Mouse (Mus musculus) CD8-positive naive resting alpha-beta T cell, adult 2 months (primary cell): ENCODE measurements around the gene Ampd2.
A peak's percentile ranks its signal among the peaks of the same experiment; 100 is the strongest.

Experiments
- DNase-seq, 2 experiments: peaks; one replicate each; pipeline ENCODE4 v3.0.0; 2022; ENCODE audit warnings: low read depth in 2 of 2, low spot score in 2 of 2

Ampd2 gene

DNA sequence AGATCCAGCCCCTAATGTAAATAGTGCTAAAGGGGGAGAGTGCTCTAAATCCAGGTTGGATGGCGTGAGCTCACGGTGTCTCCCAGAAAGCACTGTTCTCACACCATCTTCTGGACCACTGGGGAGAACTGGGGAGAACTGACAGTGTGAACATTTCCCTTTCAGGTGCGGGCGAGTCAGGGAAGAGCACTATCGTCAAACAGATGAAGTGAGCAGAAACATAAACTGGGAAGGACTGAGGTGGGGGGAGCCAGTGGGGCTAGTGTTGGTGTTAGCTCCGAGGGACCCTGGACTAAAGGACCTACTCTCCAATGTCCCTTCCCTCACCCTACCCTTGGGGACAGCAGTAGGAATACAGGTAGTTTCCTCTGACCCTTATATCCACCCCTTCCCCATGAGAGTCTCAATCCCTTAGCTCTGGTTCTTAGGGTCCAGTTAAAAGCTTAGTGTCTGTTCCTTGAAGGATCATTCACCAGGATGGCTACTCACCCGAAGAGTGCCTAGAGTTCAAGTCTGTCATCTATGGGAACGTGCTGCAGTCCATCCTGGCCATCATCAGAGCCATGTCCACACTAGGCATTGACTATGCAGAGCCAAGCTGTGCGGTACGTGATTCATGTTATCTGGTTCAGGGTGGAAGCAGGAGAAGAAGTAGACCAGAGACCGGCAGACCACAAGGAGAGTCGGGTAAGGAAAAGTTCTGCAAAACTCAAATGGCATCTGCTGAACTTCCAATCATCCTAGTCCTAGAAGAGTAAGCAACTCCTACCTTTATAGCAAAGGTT is 8.7 kb upstream of the Ampd2 start:
- no peak for DNase-seq

DNA sequence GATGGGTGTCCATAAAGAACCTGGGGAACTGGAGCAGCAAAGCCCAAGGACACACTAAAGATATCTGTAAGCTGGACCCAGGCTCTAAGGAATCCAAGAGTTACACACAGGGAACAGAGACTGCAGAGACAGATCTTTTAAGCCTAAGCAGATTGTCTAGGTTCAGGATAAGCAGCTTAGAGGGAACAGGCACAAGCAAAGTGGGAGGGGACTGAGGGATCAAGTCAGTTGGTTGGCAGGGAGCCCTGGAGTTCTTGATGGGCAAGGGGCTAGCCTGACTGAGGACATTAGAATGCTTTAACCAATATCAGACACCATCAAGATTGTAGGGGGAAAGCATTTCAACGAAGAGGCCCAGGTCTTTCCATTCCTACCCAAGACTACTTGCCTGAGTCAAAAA is 7.7 kb upstream of the Ampd2 start:
- no peak for DNase-seq

DNA sequence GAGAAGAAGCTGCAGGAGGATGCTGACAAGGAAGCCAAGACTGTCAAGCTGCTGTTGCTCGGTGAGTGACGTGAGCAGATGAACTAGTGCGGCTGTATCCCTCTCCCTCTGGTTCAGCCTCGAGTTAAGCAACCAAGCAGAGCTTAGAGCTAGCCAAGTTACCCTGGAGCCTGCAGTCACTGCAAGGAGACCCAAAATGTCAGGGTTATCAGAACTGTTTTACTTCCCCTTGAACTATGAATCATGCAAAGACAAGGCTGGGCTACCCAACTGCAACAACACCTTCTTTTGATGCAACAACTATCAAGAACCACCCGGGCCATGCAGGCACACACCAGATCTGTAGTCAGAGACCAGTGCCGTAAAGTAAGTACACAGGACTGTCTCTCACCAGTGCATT is 6.9 kb upstream of the Ampd2 start:
- DNase-seq: no peak

DNA sequence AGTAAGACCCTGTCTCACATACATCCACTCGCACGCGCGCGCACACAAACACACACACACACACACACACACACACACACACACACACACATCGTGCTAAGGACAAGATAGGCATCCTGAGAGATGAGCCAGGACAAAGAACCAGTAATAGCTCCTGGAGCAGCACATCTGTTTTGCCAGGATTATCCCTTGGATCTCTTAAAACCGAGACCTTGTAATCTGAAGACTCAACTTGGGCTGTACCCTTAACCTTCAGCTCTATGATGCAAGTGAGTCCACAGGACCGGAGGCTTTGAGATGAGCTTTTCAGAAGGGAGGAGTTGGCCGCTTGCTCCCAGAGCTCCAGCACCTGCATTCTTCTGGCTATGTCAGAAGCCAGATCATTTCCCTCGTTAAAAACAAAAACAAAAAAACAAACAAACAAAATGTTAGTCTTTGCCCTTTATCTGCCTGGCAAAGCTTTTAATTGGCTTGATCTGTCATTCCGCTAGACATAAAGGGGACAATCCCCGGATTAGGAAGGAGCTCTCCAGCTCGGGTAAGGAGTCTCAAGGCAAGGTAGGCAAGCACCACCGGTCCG is 6.2 kb upstream of the Ampd2 start, which contains the start of gene Gnat2:
Gene Gnat2 (plus strand): TSS at position 254 of the 580 bp plus-strand sequence.
- no peak for DNase-seq

DNA sequence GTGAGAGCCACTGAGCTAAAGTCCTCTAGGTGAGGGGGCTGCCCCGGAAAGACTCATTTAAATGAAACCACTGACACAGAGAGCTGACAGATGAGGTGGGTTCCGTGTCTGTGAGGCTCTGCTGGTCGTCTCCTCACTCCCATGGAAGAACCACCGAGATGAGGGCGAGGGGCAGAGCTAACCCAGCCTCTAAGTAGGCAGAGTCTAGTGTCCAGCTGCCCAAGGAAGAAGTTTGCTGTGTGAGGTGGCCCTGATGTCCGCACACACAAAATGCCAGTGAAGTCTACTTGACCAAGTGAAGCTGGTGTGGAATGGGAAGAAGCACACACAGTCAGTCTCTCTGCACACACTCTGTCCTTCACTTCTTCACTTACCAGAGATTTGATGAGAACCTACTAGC is 5.6 kb upstream of the Ampd2 start:
- no peak for DNase-seq

DNA sequence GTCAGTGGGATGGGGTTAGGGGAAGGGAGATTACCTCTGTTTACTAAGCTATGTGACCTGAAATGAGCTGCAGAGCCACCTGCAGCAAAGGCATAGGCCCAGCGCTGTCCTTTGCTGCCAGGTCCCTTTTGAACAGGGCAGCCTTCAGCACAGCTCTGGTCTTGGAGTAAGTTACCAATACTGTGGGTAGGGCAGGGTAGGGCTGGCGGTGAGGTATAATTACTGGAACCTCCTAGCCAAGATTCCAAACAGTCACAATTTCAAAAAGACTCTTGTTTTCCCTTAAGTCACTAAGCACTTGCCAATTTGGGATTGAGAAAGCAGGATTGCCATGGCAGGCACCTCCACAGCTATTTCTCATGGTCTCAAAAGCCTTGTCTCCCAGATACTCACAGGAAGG is 4.1 kb upstream of the Ampd2 start:
- no peak for DNase-seq

DNA sequence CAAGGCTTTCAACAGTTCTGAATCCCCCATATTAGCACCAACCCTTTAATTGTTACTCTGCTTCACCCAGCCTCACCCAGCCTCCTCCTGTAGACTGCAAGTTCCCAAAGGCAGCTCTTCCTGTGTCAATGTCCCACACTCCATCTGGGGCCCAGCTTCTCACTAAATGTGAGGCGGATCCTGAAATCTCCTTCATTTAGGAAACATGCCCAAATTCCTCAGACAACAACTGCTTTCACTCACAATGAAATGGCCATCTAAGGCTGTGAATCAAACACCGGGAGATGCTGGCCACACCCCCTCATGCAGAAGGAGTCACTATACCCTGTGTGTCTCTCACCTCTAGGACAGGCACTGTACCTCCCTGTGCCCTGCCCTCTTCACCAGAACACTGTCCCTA is 3.5 kb upstream of the Ampd2 start:
- no peak for DNase-seq

DNA sequence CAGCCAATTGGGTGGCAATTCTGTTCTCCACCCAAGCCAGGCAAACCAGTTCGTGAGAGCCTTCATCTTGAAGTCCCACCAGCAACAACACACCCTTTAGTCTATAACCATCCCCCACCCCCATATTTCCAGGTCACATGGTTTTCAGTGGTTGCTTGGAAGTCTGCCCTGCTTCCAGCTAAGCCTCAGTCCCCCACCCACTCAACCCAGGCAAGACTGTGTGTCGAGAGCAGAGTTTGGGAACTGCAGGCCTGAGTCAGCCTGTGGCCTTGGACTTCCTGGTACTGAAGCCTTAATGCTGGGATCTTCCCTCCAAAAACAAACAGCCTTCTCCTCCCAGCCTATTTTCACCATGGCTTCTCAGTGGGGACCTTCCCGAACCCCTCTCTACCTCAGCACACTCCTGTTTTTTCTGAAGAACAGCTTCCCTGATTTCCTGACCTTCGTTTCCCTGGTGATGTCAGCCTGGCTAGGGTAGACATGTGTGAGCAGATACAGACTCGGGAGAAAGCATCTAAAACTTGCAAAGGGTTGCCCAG is 2.5 kb upstream of the Ampd2 start:
- DNase-seq: no peak

DNA sequence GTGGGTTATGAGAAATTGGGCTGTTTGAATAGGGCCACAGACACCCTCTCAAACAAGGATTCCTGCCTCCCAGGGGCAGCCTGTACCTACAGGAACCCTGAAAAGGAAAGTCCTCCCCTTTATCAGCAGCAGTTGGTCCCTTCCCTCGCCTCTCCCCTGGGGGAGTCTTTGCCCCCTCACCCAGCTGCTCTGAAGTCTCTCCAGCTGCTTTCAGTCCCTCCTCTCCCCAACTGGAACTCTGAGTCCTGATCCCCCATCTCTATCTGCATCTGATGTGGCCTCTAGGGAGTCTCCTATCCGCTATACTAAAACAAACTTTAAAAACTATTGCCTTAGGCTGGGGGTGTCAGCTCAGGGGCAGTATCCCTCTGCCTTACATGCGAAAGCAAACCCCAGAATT is 878 bp upstream of the Ampd2 start:
- DNase-seq: no peak

DNA sequence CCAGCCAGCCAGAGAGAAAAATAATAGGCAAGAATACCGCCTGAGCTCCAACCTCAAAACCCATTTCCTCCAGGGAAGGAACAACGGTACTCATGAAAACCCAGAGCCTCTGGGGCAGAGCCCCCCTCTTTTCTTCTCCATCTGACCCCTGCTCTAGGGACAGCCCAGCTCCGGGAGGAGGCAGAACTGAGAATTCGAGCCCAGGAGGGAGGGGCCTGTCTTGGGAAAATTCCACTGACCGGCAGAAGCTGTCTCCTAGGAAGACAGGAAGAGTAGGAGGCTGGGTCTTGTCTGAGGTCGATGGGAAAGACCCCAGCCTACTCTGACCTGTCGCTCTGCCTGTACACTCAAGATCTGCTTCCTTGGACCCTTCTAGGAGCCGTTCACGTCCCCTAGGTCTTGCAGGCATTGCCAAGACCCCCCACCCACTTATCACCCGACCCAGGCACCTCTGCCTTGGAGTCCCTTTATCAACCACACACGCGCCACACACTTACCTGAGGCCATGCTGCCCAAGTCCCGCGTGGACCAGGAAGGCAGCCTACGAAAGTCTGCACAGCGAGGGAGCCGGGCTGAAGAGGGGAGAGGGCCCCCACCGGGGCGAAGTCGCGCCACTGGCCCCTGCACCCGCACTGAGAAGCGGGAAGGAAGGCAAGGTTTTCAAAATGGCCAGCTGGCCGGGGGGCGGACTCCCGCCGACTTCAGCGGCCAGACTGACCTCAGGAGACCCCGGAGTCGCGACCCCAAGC is 556 bp downstream of the Ampd2 start:
- DNase-seq: peak in 1 of 2 experiments; percentile 14

DNA sequence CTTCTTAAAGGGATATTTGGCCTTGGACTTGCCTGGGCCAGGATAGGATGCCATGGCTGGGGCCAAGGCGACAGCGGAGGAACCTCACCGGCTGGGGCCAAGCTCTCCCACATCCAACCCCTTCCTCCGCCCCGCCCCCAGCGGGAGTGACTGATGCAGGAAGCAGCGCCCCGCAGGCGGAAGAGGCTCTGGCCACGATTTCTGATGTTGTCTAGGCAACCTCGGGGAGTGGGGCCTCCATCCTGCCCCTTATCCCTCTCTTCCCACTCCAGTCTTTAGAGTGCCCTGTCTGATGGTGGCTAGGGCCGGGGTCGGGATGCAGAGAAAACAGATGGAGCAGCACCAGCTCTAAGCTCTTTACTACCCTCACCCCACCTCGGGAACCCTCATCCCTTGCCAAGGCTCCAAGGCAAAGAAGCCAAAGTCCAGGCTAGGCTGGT is 1.1 kb downstream of the Ampd2 start:
- DNase-seq: peak; percentile 67 to 73

DNA sequence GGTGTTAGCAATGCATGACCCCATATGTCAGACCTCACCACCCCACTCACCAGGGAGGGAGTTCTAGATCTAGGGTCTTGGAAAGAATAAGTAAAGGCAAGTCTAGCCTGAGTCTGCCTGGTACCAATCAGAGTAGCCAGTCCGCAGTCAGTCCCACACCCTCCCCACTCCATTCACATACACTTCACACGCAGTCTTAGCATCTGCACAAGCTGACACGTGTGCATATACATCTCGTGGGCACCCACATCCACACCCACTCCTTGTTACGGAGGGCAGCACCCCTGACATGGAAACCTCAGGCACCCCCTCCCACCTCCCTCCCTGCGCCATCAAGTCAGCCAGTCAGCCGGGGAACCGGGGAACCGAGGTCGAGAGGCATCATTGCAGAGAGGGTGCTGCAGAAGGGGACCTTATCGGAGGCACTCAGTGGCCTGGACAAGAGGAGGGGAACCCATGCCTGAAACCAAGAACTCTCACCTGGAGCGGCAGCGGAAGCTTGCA is 1.6 kb downstream of the Ampd2 start:
- DNase-seq: no peak

DNA sequence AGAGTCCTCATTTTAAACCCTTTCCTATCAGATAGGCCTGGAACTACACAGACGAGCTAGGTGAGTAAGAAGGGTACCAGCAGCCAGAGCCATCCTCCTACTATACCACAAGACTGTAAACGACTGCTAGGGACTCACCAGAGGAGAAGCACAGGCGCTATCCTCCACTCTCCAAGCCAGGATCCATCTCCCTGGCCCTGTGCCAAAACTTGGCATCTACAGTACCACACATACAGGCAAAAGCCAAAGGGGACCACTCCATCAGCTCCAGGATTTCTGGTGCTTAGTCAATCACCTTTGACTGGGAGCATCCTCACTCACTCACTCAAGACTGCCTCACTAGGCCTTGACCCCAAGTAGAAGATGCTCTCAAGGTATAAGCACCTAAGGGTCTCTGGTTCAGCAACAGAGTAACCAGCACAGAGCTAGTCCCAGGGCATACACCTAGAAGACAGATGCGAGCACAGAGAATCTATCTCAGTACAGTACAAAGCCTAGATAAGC is 2.5 kb downstream of the Ampd2 start:
- no peak for DNase-seq

DNA sequence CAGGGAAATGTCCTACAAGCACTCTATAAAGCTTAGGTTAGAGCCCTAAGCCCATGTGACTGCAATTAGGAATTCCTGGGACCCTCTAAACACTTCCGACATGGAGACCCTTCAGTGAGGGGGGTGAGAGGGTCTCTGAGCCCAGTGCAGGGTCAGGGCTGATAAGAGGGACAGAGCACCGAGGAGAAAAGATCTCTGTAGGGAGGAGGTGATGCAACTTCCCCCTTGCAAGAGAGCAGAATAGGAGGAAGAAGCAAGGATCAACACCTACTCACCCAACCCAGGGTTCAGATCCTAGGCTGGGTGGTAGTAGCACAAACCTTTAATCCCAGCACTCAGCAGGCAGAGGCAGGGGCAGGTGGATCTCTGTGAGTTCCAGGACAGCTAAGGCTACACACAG is 3.3 kb downstream of the Ampd2 start:
- no peak for DNase-seq

DNA sequence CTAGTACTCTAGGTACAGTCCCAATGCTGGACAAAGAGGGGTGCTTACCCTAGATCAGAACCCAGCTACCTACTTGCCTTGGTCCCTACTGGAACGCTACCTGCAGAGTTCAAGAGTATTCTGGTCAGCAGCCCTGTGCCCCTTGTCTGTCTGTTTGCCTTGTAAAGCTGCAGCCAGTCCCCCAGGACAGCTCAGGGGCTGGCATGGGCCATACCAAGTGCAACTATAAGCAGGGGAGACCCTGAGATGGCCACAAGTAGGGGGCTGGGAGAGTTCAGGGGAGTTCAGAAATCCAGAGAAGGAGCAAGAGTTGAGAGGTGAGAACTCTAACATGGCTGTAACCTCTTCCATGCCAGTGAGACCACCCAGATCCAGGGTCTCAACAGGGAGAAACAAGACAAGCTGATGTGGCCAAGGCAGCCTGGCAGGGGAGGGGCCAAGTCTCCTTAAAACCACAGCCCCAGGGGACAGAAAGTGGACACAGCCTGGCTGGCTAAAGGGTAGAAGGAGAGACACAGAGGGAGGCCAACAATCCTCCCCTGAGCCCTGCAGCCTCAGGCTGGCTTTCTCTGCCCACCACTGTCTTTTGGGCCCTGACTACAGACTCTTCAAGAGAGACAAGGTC is 4.1 kb downstream of the Ampd2 start:
- no peak for DNase-seq

DNA sequence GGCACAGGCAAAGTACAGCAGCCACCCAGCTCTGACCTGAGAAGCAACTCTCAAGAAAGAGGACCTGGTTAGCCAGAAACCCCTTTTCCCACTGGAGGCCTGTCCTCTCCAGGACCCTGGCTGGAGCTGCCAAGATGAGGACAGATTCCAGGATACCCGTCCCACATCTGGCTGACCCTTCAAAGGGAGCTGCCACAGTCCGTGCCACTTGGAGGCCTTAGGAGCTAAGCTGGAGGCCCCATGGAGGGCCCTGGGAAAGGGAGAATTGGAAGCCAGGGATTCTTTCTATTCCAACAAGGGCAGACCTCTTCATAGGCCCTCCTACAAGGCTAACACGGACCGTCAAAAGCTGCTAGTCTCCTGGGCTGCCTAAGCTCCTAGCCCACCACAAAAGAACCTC is 4.8 kb downstream of the Ampd2 start:
- DNase-seq: no peak

DNA sequence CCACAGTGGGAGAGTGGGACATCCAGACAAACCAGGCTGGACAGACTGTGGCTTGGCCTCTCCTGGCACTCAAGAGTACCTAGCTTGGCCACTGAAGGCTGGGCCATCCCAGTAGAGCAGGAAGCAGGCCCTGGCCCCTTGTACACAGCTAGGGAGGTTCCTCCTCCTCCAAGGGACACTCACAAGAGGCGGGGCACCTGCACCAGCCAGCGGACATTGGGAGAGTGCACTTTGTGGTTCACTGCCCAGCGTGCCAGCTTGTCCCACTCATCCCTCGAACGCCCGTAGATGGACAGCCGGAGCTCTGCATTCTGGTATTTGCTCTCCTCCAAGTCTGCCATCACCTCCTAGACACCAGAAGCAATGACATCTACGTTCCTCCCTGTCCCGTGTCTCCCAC is 9.6 kb downstream of the Ampd2 start:
- DNase-seq: no peak

DNA sequence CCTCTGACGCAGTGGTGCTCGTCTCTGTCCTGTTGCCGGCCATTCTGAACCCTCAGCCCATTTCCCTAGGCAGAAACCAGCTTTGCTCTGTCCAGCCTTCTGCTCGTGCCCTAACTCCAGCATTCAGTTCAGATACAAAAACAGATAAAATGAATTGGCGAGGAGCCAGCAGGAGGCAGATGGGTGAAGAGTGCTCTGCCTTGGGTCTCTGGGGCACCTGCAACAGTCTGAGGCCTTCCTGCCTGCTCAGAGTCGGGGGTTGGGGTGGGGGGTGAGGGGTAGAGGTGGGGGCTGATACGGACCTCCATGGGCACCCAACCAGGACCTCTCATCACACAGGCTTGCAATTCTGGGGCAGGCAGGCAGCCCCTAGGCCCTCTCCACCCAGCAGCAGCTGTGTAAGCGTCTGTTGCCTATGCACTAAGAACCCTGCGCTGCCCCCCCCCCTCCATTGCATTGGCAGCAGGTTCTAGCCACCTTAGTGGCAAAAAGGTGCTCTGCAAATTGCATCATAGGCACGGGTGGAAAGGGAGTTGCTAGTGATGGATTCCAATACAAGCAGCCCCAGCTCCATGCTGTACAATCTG is 13.4 kb downstream of the Ampd2 start:
- no peak for DNase-seq

DNA sequence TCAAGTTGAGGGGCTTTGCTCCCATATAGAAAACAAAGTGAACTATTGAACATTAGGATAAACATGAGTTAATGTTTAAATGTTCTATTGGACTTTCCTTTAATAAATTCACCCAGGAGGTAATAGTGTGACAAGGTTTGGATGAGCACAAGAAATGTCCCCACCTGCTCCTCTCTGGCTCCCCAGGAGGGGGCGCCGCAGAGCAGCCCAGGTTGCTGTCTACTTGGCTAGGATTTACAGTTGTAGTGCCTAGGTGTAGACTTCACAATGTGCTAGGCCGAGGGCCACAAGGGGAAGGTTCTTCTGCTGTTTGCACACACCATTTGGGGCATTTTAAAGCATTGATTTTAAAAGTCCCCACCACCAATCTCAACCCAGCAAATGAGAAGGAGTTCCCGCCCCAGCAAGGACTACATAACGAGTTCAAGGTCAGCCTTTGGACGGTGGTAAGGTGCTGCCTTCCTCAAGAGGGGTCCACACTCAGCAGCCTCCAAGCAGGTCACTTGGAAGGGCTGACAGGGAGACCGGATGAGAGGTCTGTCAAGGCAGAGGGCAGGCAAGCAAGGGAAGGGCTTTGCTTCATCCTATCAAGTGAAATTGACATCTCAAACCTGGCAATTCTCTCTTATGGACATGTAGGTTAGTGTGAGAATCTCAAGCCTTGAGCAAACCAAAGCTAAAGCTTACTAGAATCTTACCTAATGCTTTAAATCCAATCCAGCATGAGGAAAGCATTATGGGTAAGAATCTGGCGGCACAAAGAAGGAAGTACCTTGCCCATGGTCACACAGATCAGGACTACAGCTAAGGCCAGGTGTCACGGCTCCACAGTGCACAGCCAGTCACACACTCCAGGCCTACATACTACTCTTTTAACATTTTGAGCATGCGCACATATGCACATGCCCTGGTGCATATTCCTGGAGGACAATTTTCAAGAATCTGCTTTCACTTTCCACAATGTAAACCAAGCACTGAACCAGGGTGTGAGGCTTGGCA is 15.9 kb downstream of the Ampd2 start:
- peak; percentile 70 to 79 for DNase-seq
